Mouse (Mus musculus): Measurements from ENCODE around the gene Alox12b. TPM values are rescaled to one million over a fixed set of nuclear protein-coding genes. Genes with fewer than 3 reads are reported as not detected.

The Alox12b gene
- polyA plus RNA-seq (2012; fragmentation: generic; extraction: Trizol) = not detected

DNA sequence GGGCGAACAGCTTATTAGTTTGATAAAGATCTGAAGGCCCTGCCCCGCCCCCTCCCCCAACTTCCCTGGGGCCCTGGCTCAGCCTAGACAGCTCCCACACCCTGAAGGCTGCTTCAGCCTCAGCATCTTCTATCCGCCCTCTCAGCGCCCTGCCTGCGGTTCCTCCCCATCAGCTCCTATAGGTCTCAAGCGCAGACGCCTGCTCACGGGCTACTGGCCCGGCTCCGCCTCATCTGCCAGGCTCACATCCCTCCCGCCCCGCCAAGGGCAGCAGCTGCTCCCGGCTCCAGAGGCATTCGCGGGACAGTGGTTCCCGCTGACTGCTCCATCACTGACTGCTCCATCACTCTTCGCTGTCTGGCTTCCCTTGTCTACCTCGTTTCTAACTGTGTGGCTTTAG, at the start of gene Alox12b:
TSS of gene Alox12b (plus strand) at position 190 of the 400 bp plus-strand sequence.

DNA sequence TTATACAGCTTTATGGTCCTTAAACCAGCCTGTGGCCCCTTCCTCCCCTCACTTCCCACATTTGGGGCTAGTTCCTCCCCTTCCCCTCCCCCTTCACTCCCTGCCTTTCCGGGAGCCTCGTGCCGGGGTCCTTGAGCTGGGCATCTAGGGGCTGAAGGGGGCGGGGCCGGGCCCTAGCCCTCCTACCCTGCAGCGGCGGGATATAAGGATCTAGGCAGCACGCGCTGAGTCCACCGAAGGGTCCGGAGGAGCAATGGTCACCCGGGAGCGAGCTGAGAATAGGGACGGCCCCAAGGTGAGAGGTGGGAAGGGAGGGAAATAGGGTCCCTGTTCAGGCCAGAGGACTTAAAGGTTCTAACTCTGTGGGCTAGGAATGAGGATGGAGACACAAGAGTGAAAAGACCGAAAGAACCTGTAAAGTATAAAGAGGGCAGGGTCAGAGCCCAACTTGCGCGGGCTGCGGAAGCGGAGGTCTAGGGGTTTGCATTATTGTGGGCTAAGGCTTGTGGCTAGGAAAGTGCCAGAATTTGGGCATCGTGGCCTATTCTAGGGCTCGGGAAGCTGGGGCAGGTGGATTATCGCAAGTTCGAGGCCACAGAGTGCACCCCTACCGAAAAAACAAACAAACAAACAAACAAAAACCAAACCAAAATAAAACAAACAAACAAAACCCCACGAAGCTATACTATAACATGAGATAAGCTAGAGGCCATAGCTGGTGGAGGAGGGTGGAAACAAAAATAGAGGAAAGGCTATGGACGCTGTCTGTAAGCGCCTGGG, 36.4 kb upstream of the Alox12b start, which contains the start of gene Hes7:
TSS of gene Hes7 (plus strand) at position 184 of the 780 bp plus-strand sequence.

DNA sequence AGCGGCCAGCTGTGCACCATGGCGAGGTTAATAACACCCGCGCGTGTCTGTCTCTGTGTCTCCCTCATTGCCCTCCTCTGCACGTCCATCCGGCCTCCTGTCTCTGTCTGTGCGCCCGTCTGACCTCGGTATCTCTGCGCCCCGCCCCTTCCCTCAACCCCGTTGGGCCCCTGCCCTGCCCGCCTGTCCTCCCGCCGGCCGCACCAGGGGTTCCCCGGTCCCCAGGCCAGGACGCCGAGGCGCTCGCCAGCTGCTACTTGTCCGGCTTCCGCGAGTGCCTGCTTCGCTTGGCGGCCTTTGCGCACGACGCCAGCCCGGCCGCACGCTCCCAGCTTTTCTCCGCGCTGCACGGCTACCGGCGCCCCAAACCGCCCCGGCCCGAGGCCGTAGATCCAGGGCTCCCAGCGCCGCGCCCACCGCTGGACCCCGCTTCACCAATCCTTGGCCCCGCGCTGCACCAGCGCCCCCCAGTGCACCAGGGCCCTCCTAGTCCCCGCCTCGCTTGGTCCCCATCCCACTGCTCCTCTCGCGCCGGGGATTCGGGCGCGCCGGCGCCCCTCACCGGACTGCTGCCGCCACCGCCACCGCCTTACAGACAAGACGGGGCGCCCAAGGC, 34.3 kb upstream of the Alox12b start, which contains the start of gene 9130213A22Rik:
TSS of gene 9130213A22Rik (minus strand) at position 254 of the 616 bp plus-strand sequence.

DNA sequence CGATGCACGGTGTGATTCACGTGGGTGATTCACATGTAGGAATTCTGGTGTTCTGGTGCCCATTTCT, 31.1 kb upstream of the Alox12b start, which contains the start of gene Aloxe3:
TSS of gene Aloxe3 (plus strand) at position 45 of the 67 bp plus-strand sequence.

DNA sequence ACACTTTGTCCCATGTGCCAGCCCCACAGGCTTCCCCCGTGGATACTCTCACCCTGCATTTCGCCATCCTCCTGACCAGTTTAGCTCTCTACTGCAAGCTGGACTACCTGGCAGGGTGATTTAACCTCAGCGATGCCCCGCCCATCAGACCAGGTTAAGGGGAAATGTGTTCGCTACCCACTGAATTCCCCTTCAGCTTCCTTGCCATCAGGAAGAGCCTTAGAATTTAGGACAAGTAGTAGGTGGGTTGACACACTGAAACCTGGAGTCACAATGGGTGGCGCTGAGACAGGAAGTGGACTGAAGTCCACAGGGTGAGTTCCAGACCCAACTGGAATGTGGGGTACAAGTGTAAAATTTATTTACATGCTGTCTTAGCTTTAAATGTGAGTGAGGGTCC, 41.0 kb downstream of the Alox12b start, which contains the start of gene Alox8:
TSS of gene Alox8 (minus strand) at position 101 of the 400 bp plus-strand sequence.

Other genes with a start within 250 kb of the Alox12b start
- not detected for gene Odf4, start 229.9 kb upstream of the Alox12b start, polyA plus RNA-seq (2012; fragmentation: generic; extraction: Trizol)
- 1 to 10 TPM in 1 of 2 experiments, under 1 TPM in 1; 0.97 to 1.1 TPM for gene Arhgef15, start 199.5 kb upstream of the Alox12b start, polyA plus RNA-seq (2012; fragmentation: generic; extraction: Trizol)
- 1 to 10 TPM in 1 of 2 experiments, under 1 TPM in 1; 0.91 to 4.0 TPM for gene Slc25a35, start 188.9 kb upstream of the Alox12b start, polyA plus RNA-seq (2012; fragmentation: generic; extraction: Trizol)
- gene Rangrf, start 181.8 kb upstream of the Alox12b start, polyA plus RNA-seq (2012; fragmentation: generic; extraction: Trizol) = 10 to 100 TPM; 27.7 to 48.0 TPM
- 1 to 10 TPM; 6.8 to 7.2 TPM for gene Pfas, start 148.5 kb upstream of the Alox12b start, polyA plus RNA-seq (2012; fragmentation: generic; extraction: Trizol)
- 10 to 100 TPM; 57.4 to 66.2 TPM for gene Ctc1, start 141.1 kb upstream of the Alox12b start, polyA plus RNA-seq (2012; fragmentation: generic; extraction: Trizol)
- gene Aurkb, start 111.3 kb upstream of the Alox12b start, polyA plus RNA-seq (2012; fragmentation: generic; extraction: Trizol) = 10 to 100 TPM; 33.9 to 67.3 TPM
- 10 to 100 TPM; 13.1 to 23.4 TPM for gene Borcs6, start 97.3 kb upstream of the Alox12b start, polyA plus RNA-seq (2012; fragmentation: generic; extraction: Trizol)
- gene Tmem107, start 86.2 kb upstream of the Alox12b start, polyA plus RNA-seq (2012; fragmentation: generic; extraction: Trizol) = 10 to 100 TPM; 73.7 to 88.9 TPM
- gene Vamp2, start 68.5 kb upstream of the Alox12b start, polyA plus RNA-seq (2012; fragmentation: generic; extraction: Trizol) = 10 to 100 TPM; 16.1 to 69.3 TPM
- 10 to 100 TPM in 1 of 2 experiments, 1 to 10 TPM in 1; 3.3 to 14.3 TPM for gene Per1, start 61.8 kb upstream of the Alox12b start, polyA plus RNA-seq (2012; fragmentation: generic; extraction: Trizol)
- under 1 TPM; 0.16 to 0.19 TPM for gene Hes7, start 36.6 kb upstream of the Alox12b start, polyA plus RNA-seq (2012; fragmentation: generic; extraction: Trizol)
- gene 9130213A22Rik, start 34.4 kb upstream of the Alox12b start, polyA plus RNA-seq (2012; fragmentation: generic; extraction: Trizol) = 1 to 10 TPM in 1 of 2 experiments, under 1 TPM in 1; 0.55 to 2.0 TPM
- gene Aloxe3, start 31.1 kb upstream of the Alox12b start, polyA plus RNA-seq (2012; fragmentation: generic; extraction: Trizol) = under 1 TPM; 0.07 to 0.34 TPM
- under 1 TPM; 0.05 to 0.20 TPM for gene Alox8, start 40.9 kb downstream of the Alox12b start, polyA plus RNA-seq (2012; fragmentation: generic; extraction: Trizol)
- gene Gucy2e, start 80.0 kb downstream of the Alox12b start, polyA plus RNA-seq (2012; fragmentation: generic; extraction: Trizol) = under 1 TPM in 1 of 2 experiments, not detected in 1; 0.04 TPM
- gene Cntrob, start 166.8 kb downstream of the Alox12b start, polyA plus RNA-seq (2012; fragmentation: generic; extraction: Trizol) = 10 to 100 TPM in 1 of 2 experiments, 1 to 10 TPM in 1; 1.9 to 13.1 TPM
- gene Trappc1, start 167.0 kb downstream of the Alox12b start, polyA plus RNA-seq (2012; fragmentation: generic; extraction: Trizol) = 100 to 1,000 TPM; 152 to 168 TPM
- under 1 TPM; 0.41 to 0.76 TPM for gene Kcnab3, start 169.3 kb downstream of the Alox12b start, polyA plus RNA-seq (2012; fragmentation: generic; extraction: Trizol)
- gene Rnf227, start 183.5 kb downstream of the Alox12b start, polyA plus RNA-seq (2012; fragmentation: generic; extraction: Trizol) = under 1 TPM in 1 of 2 experiments, not detected in 1; 0.07 TPM
- gene Chd3, start 212.4 kb downstream of the Alox12b start, polyA plus RNA-seq (2012; fragmentation: generic; extraction: Trizol) = 100 to 1,000 TPM in 1 of 2 experiments, 10 to 100 TPM in 1; 12.9 to 147 TPM
- gene Naa38, start 238.5 kb downstream of the Alox12b start, polyA plus RNA-seq (2012; fragmentation: generic; extraction: Trizol) = 100 to 1,000 TPM; 320 to 328 TPM
- 10 to 100 TPM in 1 of 2 experiments, 1 to 10 TPM in 1; 1.2 to 16.0 TPM for gene Cyb5d1, start 238.6 kb downstream of the Alox12b start, polyA plus RNA-seq (2012; fragmentation: generic; extraction: Trizol)
- under 1 TPM; 0.33 TPM for gene Tmem88, start 241.2 kb downstream of the Alox12b start, polyA plus RNA-seq (2012; fragmentation: generic; extraction: Trizol)